Mouse (Mus musculus) urinary bladder, postnatal 36 days (tissue): ENCODE measurements around the gene Aipl1.
"Not testable (repeated sequence)": the region's sequence is repeated elsewhere in the genome, so short reads cannot be mapped to it uniquely, and the experiment has no call there.

ENCODE experiments used
- DNase-seq, 2 experiments: peaks; one replicate each; pipeline ENCODE4 v3.0.0; 2022; ENCODE audit warnings: low spot score in 2 of 2, mixed read lengths in 1 of 2

Aipl1 gene

GRCm38 (mm10) chr11:72016518-72017252, 20.6 kb downstream of the Aipl1 start:
- DNase-seq = no peak

DNA sequence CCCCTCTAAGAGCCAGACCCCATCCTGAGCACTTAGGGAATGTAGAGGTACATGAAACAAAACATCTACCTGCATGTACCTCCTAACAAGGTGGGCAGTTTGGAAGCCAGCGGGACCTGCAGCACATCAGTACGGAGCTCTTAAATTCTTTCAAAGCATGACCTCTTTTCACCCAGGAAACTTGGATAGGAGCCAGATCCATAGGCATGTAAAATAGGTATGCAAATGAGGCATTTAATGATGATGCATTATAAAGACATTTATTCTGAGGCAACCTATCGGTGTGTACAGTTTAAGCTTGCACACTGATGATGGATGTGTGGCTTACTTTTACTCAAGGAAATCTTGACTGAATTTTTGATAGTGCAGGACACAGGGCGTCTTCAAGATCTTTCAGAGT, 22.6 kb downstream of the Aipl1 start:
- DNase-seq = no peak

GRCm38 (mm10) chr11:72011955-72012354, 25.4 kb downstream of the Aipl1 start:
- DNase-seq = no peak

GRCm38 (mm10) chr11:72010940-72011722, 26.2 kb downstream of the Aipl1 start:
- DNase-seq = peak in 1 of 2 experiments; percentile 15

GRCm38 (mm10) chr11:72010367-72010766, 26.9 kb downstream of the Aipl1 start:
- DNase-seq = no peak

GRCm38 (mm10) chr11:72005547-72005946, 31.8 kb downstream of the Aipl1 start:
- no peak for DNase-seq

- no peak for DNase-seq
Observed at GRCm38 (mm10) chr11:72003171-72003570, 34.1 kb downstream of the Aipl1 start.

DNA sequence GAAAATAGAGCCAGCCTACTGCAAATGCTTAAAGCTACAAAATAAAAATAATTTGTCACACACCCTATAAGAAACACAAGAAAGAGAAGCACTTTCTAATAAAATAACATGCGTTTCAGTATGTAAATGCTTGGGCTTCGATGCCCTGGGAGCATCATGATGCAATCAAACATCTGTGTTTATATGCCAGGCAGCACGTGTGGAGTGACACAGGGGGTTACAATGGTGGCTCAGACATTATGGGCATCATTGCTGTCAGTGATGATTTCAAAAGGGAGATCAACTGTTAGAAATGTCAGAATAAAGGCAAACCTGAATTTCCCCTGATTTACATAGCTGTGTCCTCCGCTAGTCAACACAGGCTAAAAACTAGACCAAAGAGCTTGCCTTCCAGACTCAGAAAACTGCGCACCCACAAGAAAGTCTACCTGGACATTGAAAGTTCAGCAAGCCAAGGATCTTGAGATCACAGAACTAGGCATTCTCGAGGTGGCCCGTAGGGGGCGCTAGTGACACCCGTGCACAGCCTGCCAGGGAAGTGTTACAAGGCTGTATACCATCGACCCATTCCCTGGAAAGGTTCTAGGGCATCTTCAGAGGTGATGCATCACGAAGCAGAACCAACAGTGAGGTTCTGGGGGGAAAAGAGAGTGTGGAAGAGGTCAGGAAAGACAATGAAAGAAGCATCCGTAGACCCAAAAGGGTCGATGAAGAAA, 35.0 kb downstream of the Aipl1 start:
- DNase-seq = peak in 1 of 2 experiments; percentile 30

- no peak for DNase-seq
Observed at GRCm38 (mm10) chr11:72000194-72000593, 37.1 kb downstream of the Aipl1 start.

- no peak for DNase-seq
Observed at GRCm38 (mm10) chr11:71996805-71997204, 40.5 kb downstream of the Aipl1 start.

- DNase-seq = peak; percentile 53 to 73
Observed at GRCm38 (mm10) chr11:71995968-71996511, 41.3 kb downstream of the Aipl1 start.

GRCm38 (mm10) chr11:71992438-71992837, 44.9 kb downstream of the Aipl1 start:
- DNase-seq = no peak

DNA sequence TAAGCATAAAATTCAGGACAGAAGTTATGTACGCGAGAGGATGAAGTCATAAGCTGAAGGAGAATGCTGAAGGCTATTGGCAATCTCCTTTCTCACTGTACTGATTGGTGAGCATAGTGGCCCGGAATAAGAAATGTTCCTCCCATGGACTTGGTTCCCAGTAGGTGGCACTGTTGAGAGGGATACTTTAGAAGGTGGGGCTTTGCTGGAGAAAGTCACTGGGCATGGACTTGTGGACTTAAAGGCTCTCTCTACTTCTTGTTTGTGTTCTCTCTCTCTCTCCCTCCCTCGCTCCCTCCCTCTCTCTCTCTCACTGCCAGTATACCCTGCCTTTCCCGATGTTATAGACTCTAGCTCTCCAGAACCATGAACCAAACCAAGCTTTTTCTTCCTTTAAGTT, 45.8 kb downstream of the Aipl1 start:
- peak; percentile 38 to 46 for DNase-seq

DNA sequence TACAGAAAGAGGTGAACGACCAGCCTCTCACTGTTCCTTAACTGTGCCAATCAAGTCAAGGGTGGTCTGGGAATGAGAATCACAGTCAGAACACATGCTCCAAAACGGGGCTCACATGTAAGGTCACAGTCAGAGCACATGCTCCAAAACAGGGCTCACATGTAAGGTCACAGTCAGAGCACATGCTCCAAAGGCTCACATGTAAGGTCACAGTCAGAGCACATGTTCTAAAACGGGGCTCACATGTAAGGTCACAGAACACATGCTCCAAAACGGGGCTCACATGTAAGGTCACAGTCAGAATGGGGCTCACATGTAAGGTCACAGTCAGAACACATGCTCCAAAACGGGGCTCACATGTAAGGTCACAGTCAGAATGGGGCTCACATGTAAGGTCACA, 47.9 kb downstream of the Aipl1 start:
- not testable (repeated sequence) for DNase-seq

- DNase-seq = no peak
Observed at GRCm38 (mm10) chr11:71987159-71988150, 49.9 kb downstream of the Aipl1 start.

- no peak for DNase-seq
Observed at GRCm38 (mm10) chr11:71985783-71986182, 51.5 kb downstream of the Aipl1 start.

DNA sequence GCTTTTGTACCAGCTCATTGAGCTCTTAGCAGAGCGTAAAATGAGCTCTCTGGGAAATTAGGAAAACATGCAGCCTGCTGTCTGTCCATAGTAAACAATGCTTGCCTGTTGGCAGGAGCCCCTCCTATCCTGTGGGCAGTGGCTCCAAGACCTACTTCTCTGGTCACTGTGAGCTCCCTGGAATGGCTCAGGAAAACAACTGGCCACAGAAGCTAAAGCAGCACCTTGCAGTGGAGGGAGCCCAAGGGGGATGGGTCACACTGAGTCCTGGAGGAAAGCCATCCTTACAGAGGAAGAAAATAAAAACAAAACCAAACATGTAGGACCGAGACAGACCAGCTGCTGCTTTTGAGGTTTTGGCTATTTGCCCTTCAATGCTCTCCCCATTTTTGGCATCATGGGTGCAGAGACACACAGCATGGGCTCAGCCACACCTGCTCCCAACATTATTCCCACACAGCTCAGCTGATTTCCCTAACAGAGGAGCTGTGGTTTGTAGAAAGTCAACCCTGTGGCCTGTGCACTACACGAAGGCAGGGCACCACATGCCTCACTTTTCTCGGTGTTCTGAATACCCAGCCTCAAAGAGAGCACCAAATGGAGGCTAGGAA, 52.1 kb downstream of the Aipl1 start:
- DNase-seq = no peak

- DNase-seq = no peak
Observed at GRCm38 (mm10) chr11:71984093-71984492, 53.2 kb downstream of the Aipl1 start.
